Mouse (Mus musculus) myocyte (in vitro differentiated cells): ENCODE measurements at regions not wholly inside any gene's neighbourhood (a gene's known extent, or its start where the extent isn't known, plus 50 kb on each side); places are given as distances from the start of the nearest gene placed in this dataset.

Experiments
- H3K27me3 ChIP-seq: one replicate; pipeline ENCODE4 v1.6.1; 2011; ENCODE audit not compliant: control insufficient read depth, insufficient read depth, insufficient read length
- H3K36me3 ChIP-seq: one replicate; pipeline ENCODE4 v1.6.1; 2011; ENCODE audit not compliant: control insufficient read depth, insufficient read depth
- H3K4me2 ChIP-seq: one replicate; pipeline ENCODE4 v1.6.1; 2011; ENCODE audit warnings: low read depth, control low read depth
- H3K4me3 ChIP-seq: one replicate; pipeline ENCODE4 v1.5.1; 2011; ENCODE audit warnings: mild to moderate bottlenecking, control low read depth, moderate library complexity
- H3K79me2 ChIP-seq: one replicate; pipeline ENCODE4 v1.6.1; 2011; ENCODE audit not compliant: control insufficient read depth, insufficient read depth
- H3ac ChIP-seq: one replicate; pipeline ENCODE4 v1.6.1; 2011; ENCODE audit not compliant: control insufficient read depth, insufficient read length
- CEBPB ChIP-seq: IDR thresholded peaks from 2 replicates; pipeline ENCODE4 v1.6.1; 2011; ENCODE audit warnings: mild to moderate bottlenecking, moderate library complexity; ENCODE audit not compliant: poor library complexity, insufficient read depth, severe bottlenecking
- E2F4 ChIP-seq: IDR thresholded peaks from one replicate; pipeline ENCODE4 v1.6.1; 2011; ENCODE audit warnings: mild to moderate bottlenecking, control low read depth, moderate library complexity; ENCODE audit not compliant: insufficient read depth
- MAX ChIP-seq: IDR thresholded peaks from one replicate; pipeline ENCODE4 v1.6.1; 2011; ENCODE audit warnings: low read depth, mild to moderate bottlenecking, control low read depth
- MYOD1 ChIP-seq, 3 experiments: IDR thresholded peaks; one replicate each; pipeline ENCODE4 v1.6.1; 2011; ENCODE audit warnings: control low read depth in 2 of 3, low read depth in 2 of 3, mild to moderate bottlenecking in 2 of 3, moderate library complexity in 1 of 3; ENCODE audit not compliant: insufficient read length in 2 of 3, control insufficient read depth in 1 of 3
- MYOG ChIP-seq, 3 experiments: IDR thresholded peaks; one replicate each; pipeline ENCODE4 v1.6.1; 2011; ENCODE audit warnings: control low read depth in 2 of 3, low read depth in 2 of 3, mild to moderate bottlenecking in 2 of 3; ENCODE audit not compliant: insufficient read length in 2 of 3, control insufficient read depth in 1 of 3, insufficient read depth in 1 of 3
- POLR2A ChIP-seq: IDR thresholded peaks from one replicate; pipeline ENCODE4 v1.6.1; 2011; ENCODE audit warnings: low read depth, mild to moderate bottlenecking, control low read depth, moderate library complexity; ENCODE audit not compliant: insufficient read length
- POLR2AphosphoS2 ChIP-seq: IDR thresholded peaks from one replicate; pipeline ENCODE4 v1.6.1; 2011; ENCODE audit warnings: low read depth, control low read depth; ENCODE audit not compliant: insufficient read length
- REST ChIP-seq: IDR thresholded peaks from one replicate; pipeline ENCODE4 v1.6.1; 2011; ENCODE audit warnings: mild to moderate bottlenecking, control low read depth, moderate library complexity; ENCODE audit not compliant: insufficient read depth, insufficient read length
- SRF ChIP-seq: IDR thresholded peaks from one replicate; pipeline ENCODE4 v1.6.1; 2011; ENCODE audit warnings: low read depth; ENCODE audit not compliant: control insufficient read depth, insufficient read length
- TCF12 ChIP-seq: IDR thresholded peaks from one replicate; pipeline ENCODE4 v1.6.1; 2011; ENCODE audit warnings: mild to moderate bottlenecking, control low read depth; ENCODE audit not compliant: poor library complexity, insufficient read depth, severe bottlenecking
- TCF3 ChIP-seq: IDR thresholded peaks from one replicate; pipeline ENCODE4 v1.6.1; 2011; ENCODE audit warnings: low read depth, control low read depth; ENCODE audit not compliant: insufficient read length
- USF1 ChIP-seq: IDR thresholded peaks from one replicate; pipeline ENCODE4 v1.6.1; 2011; ENCODE audit warnings: low read depth, mild to moderate bottlenecking, control low read depth, moderate library complexity

DNA sequence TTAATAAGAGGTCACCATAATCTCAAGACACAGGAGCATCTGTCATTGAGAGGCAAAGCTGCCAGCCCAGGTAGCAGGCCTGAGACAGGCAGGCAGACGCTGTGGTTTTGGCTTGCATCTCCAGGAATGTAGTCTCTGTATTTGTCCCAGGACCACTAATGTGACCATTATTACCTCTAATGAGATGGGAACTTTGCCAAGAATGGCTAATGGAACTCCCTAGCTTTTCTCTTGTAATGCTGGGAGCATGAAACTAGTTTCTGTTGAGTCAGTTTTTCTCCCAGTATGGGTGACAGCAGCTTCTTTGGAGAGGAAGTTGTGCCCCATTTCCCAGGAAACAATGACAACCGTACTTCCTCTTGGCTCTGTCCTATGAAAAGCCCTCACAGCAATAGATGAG is 178.5 kb downstream of the Abcc12 start:
- H3K79me2 ChIP-seq = no peaks in the 10 kb centered on the region
- H3ac ChIP-seq = no peak overlapping the region
- no peaks in the 10 kb centered on the region for H3K27me3 ChIP-seq
- H3K4me2 ChIP-seq = no peak overlapping the region
- H3K4me3 ChIP-seq = no peak overlapping the region
- H3K36me3 ChIP-seq = no peaks in the 10 kb centered on the region
- TF ChIP-seq TCF3 = no peak
- no peak for TF ChIP-seq SRF
- no peak for TF ChIP-seq USF1
- no peak for TF ChIP-seq POLR2AphosphoS2
- TF ChIP-seq MAX = no peak

DNA sequence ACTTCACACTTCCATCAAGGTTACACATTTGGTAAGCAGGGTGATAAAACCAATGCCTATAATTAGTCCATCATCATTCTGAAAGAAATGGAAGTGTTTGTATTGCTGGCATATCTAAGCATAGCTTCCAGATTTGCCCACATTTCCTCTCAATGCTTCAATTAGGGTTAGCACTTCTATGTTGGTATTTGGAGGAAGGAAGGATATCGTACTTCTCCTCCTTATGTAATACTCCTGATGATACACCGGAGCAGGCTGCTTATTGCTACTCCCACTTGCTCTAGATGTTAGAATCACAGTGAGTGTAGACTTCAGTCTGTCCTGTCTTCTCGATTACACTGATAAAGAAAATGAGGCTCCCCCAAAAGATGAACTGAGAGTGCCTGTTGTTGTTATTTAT is 185.4 kb downstream of the Abcc12 start:
- Histone ChIP-seq H3K4me3 (no peak overlapping the region), H3K36me3 (no peaks in the 10 kb centered on the region), H3ac (no peak overlapping the region), H3K79me2 (no peaks in the 10 kb centered on the region), H3K4me2 (no peak overlapping the region), H3K27me3 (no peaks in the 10 kb centered on the region)
- TF ChIP-seq TCF3 = no peak
- no peak for TF ChIP-seq MYOG (IDR thresholded peaks at IDR 0.05; ENCODE audit: control insufficient read depth in 1 of 3, insufficient read depth in 1 of 3, insufficient read length in 2 of 3, low read depth in 2 of 3)
- TF ChIP-seq POLR2A = no peak
- TF ChIP-seq CEBPB = no peak
- TF ChIP-seq REST = no peak
- TF ChIP-seq TCF12 = no peak
- TF ChIP-seq MYOD1 (IDR thresholded peaks at IDR 0.05; ENCODE audit: control insufficient read depth in 1 of 3, insufficient read length in 2 of 3, low read depth in 2 of 3) = no peak
- no peak for TF ChIP-seq POLR2AphosphoS2
- TF ChIP-seq MAX = no peak
- no peak for TF ChIP-seq SRF
- no peak for TF ChIP-seq USF1
- TF ChIP-seq E2F4 = no peak

DNA sequence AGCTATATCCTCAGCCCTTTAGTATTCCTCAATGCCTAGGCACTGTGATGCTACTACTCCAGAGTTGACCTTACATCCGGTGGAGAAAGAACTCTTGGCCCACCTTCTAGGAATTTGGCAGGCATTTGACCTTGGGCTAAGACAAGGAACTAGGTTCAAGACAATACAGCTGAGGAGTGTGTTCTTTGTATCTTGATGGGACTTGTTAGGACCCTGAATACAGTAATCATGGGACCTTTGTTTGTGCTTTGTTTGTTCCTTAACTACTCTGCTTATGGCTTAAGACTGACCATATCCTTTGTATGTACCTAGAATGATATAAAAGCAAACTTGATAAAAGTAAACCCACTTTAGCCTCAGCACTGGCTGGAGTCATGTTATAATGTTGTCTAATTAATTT is 186.7 kb downstream of the Abcc12 start:
- H3ac ChIP-seq = no peak overlapping the region
- H3K4me2 ChIP-seq = no peak overlapping the region
- H3K79me2 ChIP-seq = no peaks in the 10 kb centered on the region
- no peaks in the 10 kb centered on the region for H3K36me3 ChIP-seq
- no peak overlapping the region for H3K4me3 ChIP-seq
- no peaks in the 10 kb centered on the region for H3K27me3 ChIP-seq
- no peak for TF ChIP-seq MYOD1 (IDR thresholded peaks at IDR 0.05; ENCODE audit: control insufficient read depth in 1 of 3, insufficient read length in 2 of 3, low read depth in 2 of 3)
- no peak for TF ChIP-seq REST
- TF ChIP-seq CEBPB = no peak
- TF ChIP-seq POLR2AphosphoS2 = no peak
- no peak for TF ChIP-seq SRF
- TF ChIP-seq MYOG (IDR thresholded peaks at IDR 0.05; ENCODE audit: control insufficient read depth in 1 of 3, insufficient read depth in 1 of 3, insufficient read length in 2 of 3, low read depth in 2 of 3) = no peak
- TF ChIP-seq MAX = no peak
- TF ChIP-seq E2F4 = no peak
- no peak for TF ChIP-seq TCF3
- no peak for TF ChIP-seq TCF12

DNA sequence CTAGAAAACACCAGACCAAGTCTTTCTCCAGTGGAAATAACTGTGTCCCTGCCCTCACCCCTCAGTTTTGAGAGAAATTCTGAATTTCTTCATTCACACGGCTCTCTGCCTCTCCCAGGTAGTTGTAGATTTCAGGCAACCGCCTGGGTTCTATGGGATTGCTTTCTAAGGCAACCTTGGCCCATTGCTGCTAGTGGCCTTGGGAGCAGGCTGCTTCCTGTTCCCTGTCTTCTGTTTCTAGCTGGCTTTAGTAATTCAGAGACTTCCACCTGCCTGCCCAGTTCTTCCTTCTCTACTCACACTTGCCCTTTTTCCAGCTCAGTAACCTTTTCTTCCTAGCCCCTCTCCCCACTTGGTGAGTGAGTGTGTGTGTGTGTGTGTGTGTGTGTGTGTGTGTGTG is 187.1 kb downstream of the Abcc12 start:
- TF ChIP-seq USF1 (no peak), TCF12 (no peak), SRF (no peak), MYOG (IDR thresholded peaks at IDR 0.05; ENCODE audit: control insufficient read depth in 1 of 3, insufficient read depth in 1 of 3, insufficient read length in 2 of 3, low read depth in 2 of 3) (no peak), TCF3 (no peak), MYOD1 (IDR thresholded peaks at IDR 0.05; ENCODE audit: control insufficient read depth in 1 of 3, insufficient read length in 2 of 3, low read depth in 2 of 3) (no peak)
- Histone ChIP-seq H3ac (no peak overlapping the region), H3K4me3 (no peak overlapping the region), H3K36me3 (no peaks in the 10 kb centered on the region), H3K27me3 (no peaks in the 10 kb centered on the region), H3K4me2 (no peak overlapping the region), H3K79me2 (no peaks in the 10 kb centered on the region)

DNA sequence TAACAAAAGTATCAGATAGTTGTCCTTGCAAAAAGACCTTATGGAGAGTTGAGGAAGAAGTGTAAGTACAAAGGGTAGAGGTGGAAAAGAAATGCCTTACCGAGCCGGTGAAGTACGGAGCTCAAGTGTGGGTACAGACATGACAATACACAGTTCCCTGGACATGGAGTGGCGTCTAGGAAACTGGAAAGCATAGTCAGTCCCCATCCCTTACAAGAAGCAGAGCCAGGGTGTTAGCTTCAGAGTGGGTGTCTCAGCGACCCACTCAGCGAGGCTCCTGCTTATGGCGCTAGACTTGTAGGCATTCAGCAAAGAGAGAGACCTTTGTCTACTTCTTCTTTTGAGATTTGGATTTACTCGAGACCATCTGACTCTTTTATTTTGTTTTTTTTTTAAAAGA is 189.8 kb downstream of the Abcc12 start:
- no peak for TF ChIP-seq MYOD1 (IDR thresholded peaks at IDR 0.05; ENCODE audit: control insufficient read depth in 1 of 3, insufficient read length in 2 of 3, low read depth in 2 of 3)
- no peaks in the 10 kb centered on the region for H3K79me2 ChIP-seq
- no peaks in the 10 kb centered on the region for H3K36me3 ChIP-seq
- no peaks in the 10 kb centered on the region for H3K27me3 ChIP-seq
- H3K4me2 ChIP-seq = no peak overlapping the region
- H3K4me3 ChIP-seq = no peak overlapping the region
- no peak overlapping the region for H3ac ChIP-seq
